Mouse (Mus musculus) kidney, postnatal 0 days (tissue): ENCODE data around the gene Ppm1g. TPM values are rescaled to one million over a fixed set of nuclear protein-coding genes. Genes with fewer than 3 reads are reported as not detected.

Experiments
- ATAC-seq: fragments of 200-750 bp; cut with Nextera tagmentation; replicated peaks from 2 replicates; pipeline ENCODE4 v1.8.0; 2017; ENCODE audit warnings: low read depth, moderate number of reproducible peaks, moderate TSS enrichment, moderate library complexity; ENCODE audit not compliant: low FRiP score
- DNase-seq: peaks from one replicate; pipeline ENCODE4 v3.0.0-alpha.2; 2016; ENCODE audit warnings: low spot score
- H3K27ac ChIP-seq: fragments of 300-500 bp; sonication (generic); 2 replicates; pipeline ENCODE4 v1.5.1; 2014; ENCODE audit warnings: mild to moderate bottlenecking
- H3K27me3 ChIP-seq: fragments of 300-500 bp; sonication (generic); 2 replicates; pipeline ENCODE4 v1.6.1; 2014; ENCODE audit warnings: low read length, mixed read lengths; ENCODE audit not compliant: insufficient read depth
- H3K36me3 ChIP-seq: fragments of 300-500 bp; sonication (generic); 2 replicates; pipeline ENCODE4 v1.6.1; 2014; ENCODE audit warnings: low read length, mixed read lengths; ENCODE audit not compliant: insufficient read depth
- H3K4me1 ChIP-seq: fragments of 300-500 bp; sonication (generic); replicated peaks from 2 replicates; pipeline ENCODE4 v1.6.1; 2014; ENCODE audit warnings: antibody characterized with exemption, low read length, mixed read lengths; ENCODE audit not compliant: insufficient read depth
- H3K4me2 ChIP-seq: fragments of 300-500 bp; sonication (generic); 2 replicates; pipeline ENCODE4 v1.6.1; 2014; ENCODE audit warnings: mild to moderate bottlenecking, low read length, moderate library complexity, mixed read lengths
- H3K4me3 ChIP-seq: fragments of 300-500 bp; sonication (generic); replicated peaks from 2 replicates; pipeline ENCODE4 v1.5.1; 2014; ENCODE audit warnings: low read depth, low read length
- H3K9ac ChIP-seq: fragments of 300-500 bp; sonication (generic); 2 replicates; pipeline ENCODE4 v1.6.1; 2014; ENCODE audit warnings: low read depth, low read length
- H3K9me3 ChIP-seq: fragments of 300-500 bp; sonication (generic); replicated peaks from 2 replicates; pipeline ENCODE4 v1.6.1; 2016; ENCODE audit warnings: low read length, inconsistent platforms, mixed read lengths
- CTCF ChIP-seq: IDR thresholded peaks from 2 replicates; pipeline ENCODE4 v1.5.1; 2016; ENCODE audit warnings: antibody characterized with exemption, low read depth, mild to moderate bottlenecking, moderate library complexity
- WGBS: fragments of 180-500 bp; shearing (Covaris S2); extraction: QIAGEN DNeasy Blood & Tissue Kit; methylation state at CpG from one replicate; pipeline ENCODE4 v1.1.7; 2014; 5-methylcytosine and 5-hydroxymethylcytosine counted together
- polyA plus RNA-seq: library from polyadenylated mRNA; unstranded; fragments of >200 nt; fragmentation: Nextera tagmentation; extraction: Ambion mirVana; gene quantifications from 2 replicates; pipeline ENCODE4 v1.2.1, GENCODE M21; 2015

Ppm1g gene
- polyA plus RNA-seq, 1 experiment from 2014 or later = 85.4 TPM

DNA sequence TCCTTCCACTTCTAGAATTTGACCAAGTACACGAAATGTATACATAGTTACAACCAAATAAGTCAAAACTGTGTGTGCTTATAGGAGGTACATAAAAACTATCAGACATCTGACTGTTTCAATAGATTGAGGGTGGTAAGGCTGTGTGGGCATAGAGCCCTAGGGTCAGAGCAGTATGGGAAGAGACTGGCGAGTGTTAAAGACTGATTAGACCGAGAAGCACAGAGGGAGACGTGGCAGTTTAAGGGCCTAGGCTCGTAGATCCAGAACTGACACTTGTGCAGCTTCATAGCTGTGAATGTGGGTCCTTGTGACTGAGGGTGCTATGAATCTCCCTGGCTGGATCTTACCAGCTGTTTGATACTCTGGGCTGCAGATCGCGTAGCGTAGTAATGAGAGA is 34.4 kb upstream of the Ppm1g start:
- H3K4me2 ChIP-seq = no peak overlapping the region
- DNase-seq = no peak
- 0 out of 2 replicates have a peak, but pooled peaks cover 4% of the 10 kb centered on the region for H3K4me1 ChIP-seq
- no peaks in the 10 kb centered on the region for H3K27me3 ChIP-seq
- H3K36me3 ChIP-seq = peaks cover 33% of the 10 kb centered on the region; the same call in 1 of the 2 replicates
- WGBS = 83% methylated on average over 8 of the region's 8 CpGs
- no peak overlapping the region for H3K9ac ChIP-seq
- TF ChIP-seq CTCF = no peak
- H3K27ac ChIP-seq = no peak overlapping the region
- H3K9me3 ChIP-seq = no peaks in the 10 kb centered on the region
- H3K4me3 ChIP-seq = no peak overlapping the region
- ATAC-seq = no peak

- ATAC-seq = no peak
- DNase-seq = no peak
- Histone ChIP-seq H3K4me1 (0 out of 2 replicates have a peak, but pooled peaks cover 4% of the 10 kb centered on the region), H3K9ac (no peak overlapping the region), H3K36me3 (peaks cover 34% of the 10 kb centered on the region), H3K4me3 (no peak overlapping the region), H3K4me2 (no peak overlapping the region), H3K9me3 (no peaks in the 10 kb centered on the region), H3K27me3 (no peaks in the 10 kb centered on the region), H3K27ac (no peak overlapping the region)
- WGBS = 59% methylated on average over 7 of the region's 7 CpGs
- TF ChIP-seq CTCF = no peak
Measured at GRCm38 (mm10) chr5:31254452-31254851, 34.0 kb upstream of the Ppm1g start.

- WGBS = 96% methylated on average over 8 of the region's 8 CpGs
- no peak for TF ChIP-seq CTCF
- ATAC-seq (no peak), DNase-seq (no peak)
- Histone ChIP-seq H3K4me1 (0 out of 2 replicates have a peak, but pooled peaks cover 4% of the 10 kb centered on the region), H3K9ac (no peak overlapping the region), H3K27me3 (no peaks in the 10 kb centered on the region), H3K36me3 (peaks cover 37% of the 10 kb centered on the region), H3K27ac (no peak overlapping the region), H3K9me3 (no peaks in the 10 kb centered on the region), H3K4me2 (no peak overlapping the region), H3K4me3 (no peak overlapping the region)
Measured at GRCm38 (mm10) chr5:31253806-31254205, 33.3 kb upstream of the Ppm1g start.

- DNase-seq (no peak), ATAC-seq (no peak)
- no peak overlapping the region for H3K27ac ChIP-seq
- H3K36me3 ChIP-seq = peaks cover 44% of the 10 kb centered on the region
- H3K4me3 ChIP-seq = no peak overlapping the region
- TF ChIP-seq CTCF = no peak
- WGBS = 74% methylated on average over 16 of the region's 16 CpGs
- peak overlapping the region; percentile 49; the same call in 1 of the 2 replicates for H3K4me2 ChIP-seq
- H3K27me3 ChIP-seq = no peaks in the 10 kb centered on the region
- H3K4me1 ChIP-seq = 0 out of 2 replicates have a peak, but pooled peaks cover 4% of the 10 kb centered on the region
- H3K9me3 ChIP-seq = no peaks in the 10 kb centered on the region
- no peak overlapping the region for H3K9ac ChIP-seq
Measured at GRCm38 (mm10) chr5:31252795-31253545, 32.5 kb upstream of the Ppm1g start.

DNA sequence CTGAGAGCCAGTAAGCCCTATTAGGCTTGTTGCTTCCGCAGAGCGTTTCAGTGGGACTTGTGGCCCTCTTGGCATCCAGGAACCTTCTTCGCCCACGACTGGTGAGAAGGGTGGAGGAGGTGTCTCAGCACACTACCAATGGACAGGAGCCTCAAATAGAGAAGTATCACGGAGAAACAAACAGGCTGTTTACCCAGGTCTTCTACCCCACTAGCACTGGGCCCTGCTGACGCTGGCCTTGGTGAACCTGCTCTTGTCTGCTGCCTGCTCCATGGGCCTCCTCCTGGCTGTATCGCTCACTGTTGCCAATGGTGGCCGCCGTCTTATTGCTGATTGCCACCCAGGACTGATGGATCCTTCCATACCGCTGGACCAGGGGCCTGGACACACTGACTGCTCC is 31.7 kb upstream of the Ppm1g start:
- 0 out of 2 replicates have a peak, but pooled peaks have one; percentile 0 for ATAC-seq
- DNase-seq = no peak
- no peak for TF ChIP-seq CTCF
- H3K4me3 ChIP-seq = peak overlapping the region; percentile 20
- H3K9me3 ChIP-seq = no peaks in the 10 kb centered on the region
- no peak overlapping the region for H3K27ac ChIP-seq
- H3K4me1 ChIP-seq = 0 out of 2 replicates have a peak, but pooled peaks cover 4% of the 10 kb centered on the region
- peak overlapping the region; percentile 49 for H3K4me2 ChIP-seq
- peak overlapping the region; percentile 25; the same call in 1 of the 2 replicates for H3K9ac ChIP-seq
- whole genome bisulfite sequencing = 53% methylated on average over 10 of the region's 10 CpGs
- peaks cover 52% of the 10 kb centered on the region for H3K36me3 ChIP-seq
- H3K27me3 ChIP-seq = no peaks in the 10 kb centered on the region

GRCm38 (mm10) chr5:31251541-31252101 is 31.1 kb upstream of the Ppm1g start, which contains the start of gene Krtcap3:
Gene Krtcap3, plus strand, starts transcription at chr5:31251691.
- H3K4me3 ChIP-seq = peak within 1 kb of the TSS; percentile 20
- H3K27ac ChIP-seq = no peak within 1 kb of the TSS; the same call in 1 of the 2 replicates
- 0 out of 2 replicates have a peak, but pooled peaks cover 4% of the 10 kb centered on the region for H3K4me1 ChIP-seq
- peak within 1 kb of the TSS; percentile 25; the same call in 1 of the 2 replicates for H3K9ac ChIP-seq
- TF ChIP-seq CTCF = no peak
- DNase-seq = peak; percentile 52
- no peaks in the 10 kb centered on the region for H3K9me3 ChIP-seq
- H3K4me2 ChIP-seq = peak within 1 kb of the TSS; percentile 49
- H3K36me3 ChIP-seq = peaks cover 54% of the 10 kb centered on the region
- H3K27me3 ChIP-seq = no peaks in the 10 kb centered on the region
- ATAC-seq = peak; percentile 89
- WGBS = 16% methylated on average over 45 of the region's 47 CpGs
